Mouse (Mus musculus): ENCODE data around the gene Asmt. TPM values are rescaled to one million over a fixed set of nuclear protein-coding genes. Genes with fewer than 3 reads are reported as not detected.
A peak's percentile ranks its signal among the peaks of the same experiment; 100 is the strongest.

Gene Asmt
- not detected in 2 replicates for polyA plus RNA-seq (2016; fragmentation: Nextera tagmentation; extraction: Ambion mirVana)

GRCm38 (mm10) chrX:170672594-170673092 lies at the start of gene Asmt:
Gene Asmt (plus strand): TSS chrX:170672644.
- Histone ChIP-seq H3K4me3 (no peak within 1 kb of the TSS), H3K9me3 (replicated peaks) (peaks cover 53% of the 10 kb centered on the region), H3K36me3 (peaks cover 48% of the 10 kb centered on the region), H3K27ac (replicated peaks) (no peak within 1 kb of the TSS), H3K4me1 (no peaks in the 10 kb centered on the region), H3K27me3 (ENCODE audit: low read depth, poor library complexity, severe bottlenecking) (no peaks in the 10 kb centered on the region)
- WGBS, result 93% methylated on average over 15 of the region's 16 CpGs
- DNase-seq (ENCODE audit: low spot score), result peak; percentile 53

GRCm38 (mm10) chrX:170673233-170673951 lies 948 bp downstream of the Asmt start:
- no peak overlapping the region for H3K27ac ChIP-seq (replicated peaks)
- peaks cover 56% of the 10 kb centered on the region for H3K9me3 ChIP-seq (replicated peaks)
- H3K27me3 ChIP-seq (ENCODE audit: low read depth, poor library complexity, severe bottlenecking), result no peaks in the 10 kb centered on the region
- 79% methylated on average over 42 of the region's 42 CpGs for WGBS
- peaks cover 48% of the 10 kb centered on the region for H3K36me3 ChIP-seq
- H3K4me3 ChIP-seq, result no peak overlapping the region
- DNase-seq (ENCODE audit: low spot score), result peak; percentile 44
- no peaks in the 10 kb centered on the region for H3K4me1 ChIP-seq

GRCm38 (mm10) chrX:170674229-170674771 lies 1.9 kb downstream of the Asmt start:
- peaks cover 56% of the 10 kb centered on the region for H3K9me3 ChIP-seq (replicated peaks)
- peak; percentile 47 for DNase-seq (ENCODE audit: low spot score)
- WGBS, result 81% methylated on average over 27 of the region's 27 CpGs

GRCm38 (mm10) chrX:170674885-170675876 lies 2.7 kb downstream of the Asmt start:
- DNase-seq (ENCODE audit: low spot score), result no peak
- 84% methylated on average over 39 of the region's 39 CpGs for WGBS
- H3K36me3 ChIP-seq, result peaks cover 48% of the 10 kb centered on the region

More at GRCm38 (mm10) chrX:170674229-170674771, 1.9 kb downstream of the Asmt start:
- no peaks in the 10 kb centered on the region for H3K27me3 ChIP-seq (ENCODE audit: low read depth, poor library complexity, severe bottlenecking)
- H3K4me1 ChIP-seq, result no peaks in the 10 kb centered on the region
- peaks cover 48% of the 10 kb centered on the region for H3K36me3 ChIP-seq
- peak overlapping the region; percentile 38; the same call in 1 of the 2 replicates for H3K4me3 ChIP-seq
- no peak overlapping the region for H3K27ac ChIP-seq (replicated peaks)

GRCm38 (mm10) chrX:170675923-170676605 lies 3.6 kb downstream of the Asmt start:
- Histone ChIP-seq H3K27ac (replicated peaks) (no peak overlapping the region), H3K27me3 (ENCODE audit: low read depth, poor library complexity, severe bottlenecking) (no peaks in the 10 kb centered on the region), H3K4me3 (no peak overlapping the region), H3K4me1 (no peaks in the 10 kb centered on the region), H3K9me3 (replicated peaks) (peaks cover 56% of the 10 kb centered on the region), H3K36me3 (peaks cover 48% of the 10 kb centered on the region)
- 96% methylated on average over 39 of the region's 39 CpGs for WGBS
- no peak for DNase-seq (ENCODE audit: low spot score)

More at GRCm38 (mm10) chrX:170674885-170675876, 2.7 kb downstream of the Asmt start:
- H3K9me3 ChIP-seq (replicated peaks), result peaks cover 56% of the 10 kb centered on the region
- no peaks in the 10 kb centered on the region for H3K4me1 ChIP-seq
- no peak overlapping the region for H3K27ac ChIP-seq (replicated peaks)
- peak overlapping the region; percentile 38; the same call in 1 of the 2 replicates for H3K4me3 ChIP-seq
- no peaks in the 10 kb centered on the region for H3K27me3 ChIP-seq (ENCODE audit: low read depth, poor library complexity, severe bottlenecking)

- no peak for DNase-seq (ENCODE audit: low spot score)
- Histone ChIP-seq H3K36me3 (peaks cover 48% of the 10 kb centered on the region), H3K4me1 (no peaks in the 10 kb centered on the region), H3K27me3 (ENCODE audit: low read depth, poor library complexity, severe bottlenecking) (no peaks in the 10 kb centered on the region), H3K9me3 (replicated peaks) (peaks cover 56% of the 10 kb centered on the region), H3K27ac (replicated peaks) (no peak overlapping the region), H3K4me3 (0 out of 2 replicates have a peak overlapping the region, but pooled peaks have one; percentile 16)
- WGBS, result 95% methylated on average over 67 of the region's 67 CpGs
Observed at GRCm38 (mm10) chrX:170676606-170677239, 4.3 kb downstream of the Asmt start.

GRCm38 (mm10) chrX:170677266-170677665 lies 4.8 kb downstream of the Asmt start:
- DNase-seq (ENCODE audit: low spot score), result no peak
- peaks cover 48% of the 10 kb centered on the region for H3K36me3 ChIP-seq
- no peak overlapping the region for H3K4me3 ChIP-seq
- H3K4me1 ChIP-seq, result no peaks in the 10 kb centered on the region
- 96% methylated on average over 17 of the region's 17 CpGs for WGBS
- no peaks in the 10 kb centered on the region for H3K27me3 ChIP-seq (ENCODE audit: low read depth, poor library complexity, severe bottlenecking)
- H3K27ac ChIP-seq (replicated peaks), result no peak overlapping the region
- peaks cover 56% of the 10 kb centered on the region for H3K9me3 ChIP-seq (replicated peaks)

GRCm38 (mm10) chrX:170677680-170678079 lies 5.2 kb downstream of the Asmt start:
- DNase-seq (ENCODE audit: low spot score), result no peak
- Histone ChIP-seq H3K9me3 (replicated peaks) (peaks cover 52% of the 10 kb centered on the region), H3K36me3 (peaks cover 46% of the 10 kb centered on the region), H3K27me3 (ENCODE audit: low read depth, poor library complexity, severe bottlenecking) (no peaks in the 10 kb centered on the region), H3K27ac (replicated peaks) (no peak overlapping the region), H3K4me1 (no peaks in the 10 kb centered on the region), H3K4me3 (no peak overlapping the region)
- 98% methylated on average over 53 of the region's 53 CpGs for WGBS
